Mouse (Mus musculus): ENCODE data around the gene Dab1. TPM values are rescaled to one million over a fixed set of nuclear protein-coding genes. Genes with fewer than 3 reads are reported as not detected.

The Dab1 gene
- polyA plus RNA-seq, 1 experiment from 2014 or later: 0.77 TPM

DNA sequence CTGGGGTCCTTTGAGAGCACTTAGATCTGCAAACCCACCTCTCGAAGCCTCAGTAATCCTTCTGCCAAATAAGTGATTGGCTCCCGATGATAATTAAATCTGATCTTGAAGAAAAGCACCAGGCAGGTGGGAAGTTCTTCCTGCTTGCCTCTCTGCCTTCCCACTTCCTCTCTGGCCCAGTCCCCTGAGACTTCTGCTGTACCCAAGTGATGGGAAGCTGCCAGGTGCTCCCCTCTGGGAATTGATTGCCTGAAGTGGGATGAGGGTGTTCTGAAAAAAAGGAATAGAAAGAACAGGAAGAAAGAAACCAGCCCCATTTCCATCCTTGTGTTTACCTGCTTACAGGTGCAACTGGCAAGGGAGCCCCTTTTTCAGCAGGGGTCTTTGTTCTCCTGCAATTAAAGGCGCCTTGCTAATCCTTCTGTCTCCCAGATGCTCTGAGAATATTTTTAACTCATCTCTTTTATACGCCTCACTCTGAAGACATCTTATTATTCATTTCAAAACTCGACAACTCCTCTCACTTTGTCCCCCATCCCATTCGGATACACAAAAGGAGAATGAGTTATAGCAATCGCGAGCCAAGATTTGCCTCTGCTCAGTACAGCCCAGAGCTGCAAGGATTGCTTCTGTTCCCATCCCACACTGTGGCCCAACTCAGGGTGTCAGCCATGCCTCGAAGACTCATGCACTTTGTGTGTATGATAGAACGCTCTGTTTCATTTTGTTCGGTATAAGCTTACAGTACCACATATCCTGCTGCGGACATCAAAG is 1043.9 kb downstream of the Dab1 start:
- no peak for DNase-seq (ENCODE audit: low spot score)

DNA sequence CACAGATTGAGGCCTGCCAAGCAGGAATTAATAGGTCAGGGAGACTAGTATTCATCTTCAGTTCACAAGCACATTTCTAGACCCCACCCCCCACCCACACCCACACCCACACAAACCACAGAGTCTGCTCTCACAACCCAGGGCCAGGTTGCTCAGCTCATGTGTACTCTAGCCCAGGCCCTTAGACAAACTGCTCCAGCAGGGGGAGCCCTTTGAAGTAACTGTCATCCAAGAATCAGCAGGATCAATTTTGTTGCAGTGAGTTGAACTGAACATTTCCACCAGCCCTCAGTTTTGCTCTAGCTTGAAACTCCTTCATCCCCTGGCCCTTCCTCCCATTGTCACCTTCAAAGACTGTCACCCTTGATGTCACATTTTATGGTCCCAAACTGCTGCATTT is 1046.4 kb downstream of the Dab1 start:
- DNase-seq (ENCODE audit: low spot score): no peak

DNA sequence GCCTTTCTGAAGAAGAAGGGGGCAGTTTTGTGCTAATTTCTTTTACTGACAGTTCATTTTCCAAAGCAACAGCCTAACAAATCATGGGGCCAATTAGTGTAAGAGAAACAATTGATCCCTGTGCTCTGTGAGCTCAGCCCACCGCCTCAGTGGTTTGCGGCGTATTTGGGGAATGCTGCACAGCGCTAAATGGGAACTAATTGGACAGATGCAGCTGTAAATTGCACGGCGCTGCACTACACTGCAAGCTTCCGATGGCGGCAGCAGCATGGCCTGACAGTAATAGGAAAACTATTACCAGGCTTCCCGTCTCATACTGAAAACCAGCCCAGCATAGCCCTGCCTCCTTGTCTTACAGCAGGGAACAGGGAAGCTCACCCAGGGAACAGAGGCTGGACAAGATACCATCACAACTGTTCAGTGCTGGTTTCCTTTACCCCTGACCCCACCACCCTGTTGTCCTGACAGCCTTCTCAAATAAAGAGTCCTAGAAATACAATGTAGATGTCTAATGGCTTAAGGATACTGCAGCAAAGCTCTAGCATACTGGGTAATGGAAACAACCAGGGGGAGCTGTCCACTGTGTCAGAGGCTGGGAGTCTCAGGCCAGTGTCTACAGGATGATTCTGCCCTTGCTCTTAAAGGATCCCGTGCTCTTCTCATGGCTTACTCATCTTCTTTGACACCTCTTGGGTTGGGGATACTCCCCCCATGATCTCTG is 1047.8 kb downstream of the Dab1 start:
- no peak for DNase-seq (ENCODE audit: low spot score)

- no peak for DNase-seq (ENCODE audit: low spot score)
Observed at GRCm38 (mm10) chr4:104668061-104668460, 1048.9 kb downstream of the Dab1 start.

GRCm38 (mm10) chr4:104669406-104669805 is 1050.2 kb downstream of the Dab1 start:
- no peak for DNase-seq (ENCODE audit: low spot score)

DNA sequence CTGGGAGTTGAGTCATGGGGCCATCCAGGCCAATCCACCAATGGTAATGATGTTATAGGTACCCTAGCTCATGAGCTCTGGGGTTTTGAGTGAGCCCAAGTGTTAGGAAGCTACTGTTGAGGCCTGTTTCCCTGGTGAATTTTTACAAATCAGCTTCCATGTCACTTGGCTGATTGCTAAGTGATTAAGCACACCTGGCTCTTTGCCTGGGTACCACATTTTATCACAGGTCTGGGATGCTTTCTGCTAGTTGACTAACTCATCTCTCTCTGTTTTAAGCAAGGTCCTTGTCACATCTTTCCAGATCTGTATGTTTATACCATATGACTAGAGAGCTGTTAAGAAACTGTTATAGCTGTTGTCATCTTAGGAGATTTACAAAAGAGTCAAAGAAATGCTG is 1051.6 kb downstream of the Dab1 start:
- DNase-seq (ENCODE audit: low spot score): no peak

DNA sequence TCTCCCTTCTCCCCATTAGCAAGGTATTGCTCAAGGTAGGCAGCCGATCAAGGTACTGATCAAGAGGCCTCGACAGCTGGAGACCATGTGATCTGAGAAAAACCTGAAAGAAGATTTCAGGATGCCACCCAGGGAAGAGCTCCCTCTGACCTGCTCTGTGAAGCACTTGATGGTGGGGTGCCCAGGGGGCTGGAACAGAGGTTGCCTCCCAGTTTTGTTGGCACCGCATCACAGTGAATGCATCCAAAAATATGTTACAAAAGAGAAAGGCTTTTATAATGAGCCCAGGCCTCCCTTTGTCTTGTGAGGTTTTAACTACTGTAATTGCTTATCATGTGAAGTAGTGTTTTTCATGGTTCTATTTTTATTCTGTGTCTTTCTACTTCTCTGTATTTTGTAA is 1054.2 kb downstream of the Dab1 start:
- DNase-seq (ENCODE audit: low spot score): no peak

DNA sequence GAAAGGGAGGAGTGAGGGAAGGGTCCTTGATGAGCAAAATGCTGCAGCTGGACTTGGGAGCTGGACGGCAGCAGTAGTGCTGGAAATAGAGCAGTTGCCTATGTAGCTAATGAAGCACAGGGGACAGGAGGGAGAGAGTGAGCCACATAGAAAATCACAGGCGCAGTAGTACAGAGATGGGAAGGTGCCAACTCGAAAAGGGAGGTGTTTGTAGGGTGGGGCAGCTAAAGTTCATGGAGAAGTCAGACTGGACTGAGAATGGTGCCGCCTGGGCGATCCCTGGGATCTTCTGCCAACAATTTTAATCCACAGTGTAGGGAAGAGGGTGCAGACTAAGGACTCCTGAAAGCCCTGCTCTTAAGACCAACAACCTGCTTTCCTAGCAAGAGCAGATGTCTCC is 1055.5 kb downstream of the Dab1 start:
- DNase-seq (ENCODE audit: low spot score): no peak

- no peak for DNase-seq (ENCODE audit: low spot score)
Observed at GRCm38 (mm10) chr4:104678234-104678633, 1059.1 kb downstream of the Dab1 start.

GRCm38 (mm10) chr4:104680475-104680874 is 1061.3 kb downstream of the Dab1 start:
- DNase-seq (ENCODE audit: low spot score): no peak

- DNase-seq (ENCODE audit: low spot score): no peak
Observed at GRCm38 (mm10) chr4:104686137-104686809, 1067.1 kb downstream of the Dab1 start.

DNA sequence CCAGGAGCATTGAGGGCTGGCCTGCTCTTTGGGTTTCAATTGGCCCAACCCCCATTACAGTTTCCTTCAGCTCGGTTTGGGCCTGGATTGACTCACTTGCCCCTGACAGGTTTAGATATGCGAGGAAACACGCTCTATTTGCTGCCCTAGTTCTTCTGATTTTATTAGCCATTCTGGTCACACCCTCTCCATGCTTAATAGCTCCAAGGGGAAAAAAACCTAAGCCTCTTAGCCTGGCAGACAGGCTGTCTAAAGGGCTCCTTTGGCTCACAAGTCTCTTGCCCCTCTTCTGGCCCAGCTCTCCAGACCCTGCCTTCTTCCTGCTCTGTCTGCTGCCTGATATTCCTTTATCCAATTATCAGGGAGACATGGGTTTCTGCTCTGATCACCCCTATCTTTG is 1069.9 kb downstream of the Dab1 start:
- no peak for DNase-seq (ENCODE audit: low spot score)

- no peak for DNase-seq (ENCODE audit: low spot score)
Observed at GRCm38 (mm10) chr4:104691026-104691425, 1071.9 kb downstream of the Dab1 start.

DNA sequence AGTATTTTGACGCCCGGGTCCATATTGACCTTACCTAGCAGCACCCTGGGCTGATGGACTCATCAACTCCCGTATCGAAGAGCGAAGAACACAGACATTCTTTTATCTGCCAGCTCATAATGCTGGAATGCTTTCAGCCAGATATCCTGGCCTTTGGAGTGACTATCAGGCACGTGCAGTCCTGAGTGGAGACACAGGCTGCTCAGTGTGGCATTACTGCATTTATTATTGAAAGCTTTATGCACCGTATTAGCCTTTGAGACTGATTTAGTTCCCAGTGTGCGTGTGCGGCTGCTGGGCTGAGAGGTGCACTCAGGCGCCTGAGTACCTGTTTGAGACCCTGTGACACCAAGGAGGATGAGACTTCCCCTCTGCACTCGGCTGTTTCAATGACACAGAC is 1075.0 kb downstream of the Dab1 start:
- no peak for DNase-seq (ENCODE audit: low spot score)

GRCm38 (mm10) chr4:104696522-104696921 is 1077.4 kb downstream of the Dab1 start:
- DNase-seq (ENCODE audit: low spot score): no peak

DNA sequence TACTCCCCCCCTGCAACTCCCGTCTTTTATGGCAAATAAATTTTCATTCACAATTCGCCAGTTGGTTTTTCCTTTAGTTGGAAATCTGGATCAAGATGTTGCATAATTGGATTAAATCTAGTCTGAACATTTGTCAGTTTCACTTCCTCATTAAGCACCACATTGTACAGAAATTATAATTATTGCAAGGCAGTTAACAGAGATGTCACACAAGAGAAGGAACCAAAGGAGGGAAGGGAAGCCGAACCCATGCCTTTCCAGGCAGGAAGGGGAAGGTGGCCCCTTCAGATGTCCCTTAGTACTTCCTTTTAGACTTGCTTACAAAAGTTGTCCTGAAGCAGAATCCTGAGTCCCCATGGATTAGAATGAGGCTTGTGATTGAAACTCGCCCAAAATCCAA is 1078.5 kb downstream of the Dab1 start:
- DNase-seq (ENCODE audit: low spot score): no peak

DNA sequence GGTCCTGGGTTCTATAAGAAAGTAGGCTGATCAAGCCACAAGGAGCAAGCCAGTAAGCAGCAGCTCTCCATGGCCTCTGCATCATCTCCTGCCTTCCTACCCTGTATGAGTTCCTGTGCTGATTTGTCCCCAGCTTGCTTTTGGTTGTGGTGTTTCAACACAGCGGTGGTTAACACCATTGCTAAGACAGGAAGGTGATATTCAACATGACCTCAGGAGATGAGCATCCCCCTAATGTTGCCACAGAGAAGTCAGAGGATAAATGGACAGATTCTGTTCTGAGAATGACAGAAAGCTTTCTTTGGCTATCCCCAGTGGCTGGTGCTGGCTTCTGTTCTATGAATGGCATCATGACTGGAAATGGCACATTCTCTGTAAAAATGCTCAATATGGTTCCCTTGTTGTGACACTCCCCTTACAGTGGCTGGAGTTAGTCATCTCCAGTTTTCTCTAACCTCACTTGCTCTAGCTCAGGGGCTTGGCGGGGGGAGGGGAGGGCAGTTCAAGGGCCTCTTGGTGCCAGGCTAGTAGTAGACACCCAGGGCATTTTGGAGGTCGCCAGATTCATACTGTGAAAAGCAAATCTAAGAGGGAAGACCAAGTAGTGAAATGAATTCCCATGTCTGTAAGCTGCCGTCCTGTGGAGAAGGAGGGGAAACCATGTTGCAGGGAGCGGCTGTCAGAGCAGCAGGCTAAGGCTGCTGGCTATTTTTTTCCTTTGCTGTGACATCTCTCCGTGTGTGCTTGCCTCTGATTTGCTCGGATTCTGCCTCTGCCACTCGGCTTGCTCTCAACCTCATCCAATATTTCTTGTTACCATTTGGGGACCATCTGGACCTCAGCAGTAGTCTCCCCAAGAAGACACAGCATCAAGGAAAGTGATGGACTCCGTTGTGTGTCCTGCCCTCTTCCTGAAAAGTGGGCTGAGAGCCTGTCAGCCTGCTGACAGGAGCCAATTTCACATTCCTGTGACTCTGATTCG is 1086.8 kb downstream of the Dab1 start:
- DNase-seq (ENCODE audit: low spot score): no peak

DNA sequence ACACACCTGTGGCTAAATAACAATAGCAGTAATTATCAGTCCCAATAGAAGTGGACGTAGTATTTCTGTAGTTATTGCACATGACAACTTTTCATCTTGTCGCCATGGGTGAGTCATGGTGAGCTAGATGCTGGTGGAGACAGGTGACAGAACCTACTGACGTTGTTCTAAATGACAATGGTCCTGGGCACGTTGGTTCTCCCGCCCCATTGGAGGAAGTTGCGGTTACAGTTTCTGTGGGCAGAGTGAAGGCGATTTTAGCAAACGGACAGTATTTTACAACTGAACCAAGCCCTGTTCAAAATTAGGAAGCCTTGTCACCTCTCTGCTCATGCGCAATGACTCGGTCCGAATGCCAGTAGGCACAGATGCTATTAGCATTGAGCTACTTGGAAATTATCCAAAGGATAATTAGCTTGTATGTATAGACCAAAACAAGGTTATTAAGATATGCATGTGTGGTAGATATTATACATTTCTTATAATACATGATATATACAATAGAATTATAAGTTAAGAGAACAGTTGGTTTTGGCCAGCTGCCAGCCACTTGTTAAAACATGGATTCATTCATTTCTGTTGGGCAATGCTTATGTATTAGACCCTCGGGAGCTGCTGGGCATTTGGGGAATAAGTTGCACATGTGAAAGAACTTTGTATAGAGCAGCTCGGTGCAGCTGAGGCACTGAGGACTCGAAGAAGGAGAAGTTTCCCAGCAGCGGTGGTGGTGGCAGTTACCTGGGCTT is 1093.4 kb downstream of the Dab1 start:
- no peak for DNase-seq (ENCODE audit: low spot score)

- no peak for DNase-seq (ENCODE audit: low spot score)
Observed at GRCm38 (mm10) chr4:104714925-104715519, 1095.9 kb downstream of the Dab1 start.

DNA sequence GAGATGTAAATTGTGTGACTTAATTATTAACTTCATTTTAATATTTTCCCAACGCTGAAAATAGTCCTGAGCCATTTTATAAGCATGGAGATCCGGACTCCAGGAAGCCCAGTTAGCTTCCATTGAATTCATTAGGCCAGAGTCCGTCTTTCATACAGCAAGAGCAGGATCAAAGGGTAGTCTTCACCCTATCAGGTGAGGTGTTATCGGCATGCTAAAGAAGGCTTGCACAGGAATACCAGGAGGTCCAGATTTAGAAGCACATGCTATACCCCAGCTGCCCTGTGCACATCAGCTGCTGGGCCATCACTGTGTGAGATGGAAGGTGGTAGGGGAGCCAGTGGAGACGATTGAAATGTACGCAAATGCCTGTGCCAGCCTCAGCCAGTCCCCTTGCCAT is 1096.7 kb downstream of the Dab1 start:
- no peak for DNase-seq (ENCODE audit: low spot score)

All from thymus, postnatal 0 days (tissue).